Mouse (Mus musculus): ENCODE results near the gene Sema4c.

Gene Sema4c

DNA sequence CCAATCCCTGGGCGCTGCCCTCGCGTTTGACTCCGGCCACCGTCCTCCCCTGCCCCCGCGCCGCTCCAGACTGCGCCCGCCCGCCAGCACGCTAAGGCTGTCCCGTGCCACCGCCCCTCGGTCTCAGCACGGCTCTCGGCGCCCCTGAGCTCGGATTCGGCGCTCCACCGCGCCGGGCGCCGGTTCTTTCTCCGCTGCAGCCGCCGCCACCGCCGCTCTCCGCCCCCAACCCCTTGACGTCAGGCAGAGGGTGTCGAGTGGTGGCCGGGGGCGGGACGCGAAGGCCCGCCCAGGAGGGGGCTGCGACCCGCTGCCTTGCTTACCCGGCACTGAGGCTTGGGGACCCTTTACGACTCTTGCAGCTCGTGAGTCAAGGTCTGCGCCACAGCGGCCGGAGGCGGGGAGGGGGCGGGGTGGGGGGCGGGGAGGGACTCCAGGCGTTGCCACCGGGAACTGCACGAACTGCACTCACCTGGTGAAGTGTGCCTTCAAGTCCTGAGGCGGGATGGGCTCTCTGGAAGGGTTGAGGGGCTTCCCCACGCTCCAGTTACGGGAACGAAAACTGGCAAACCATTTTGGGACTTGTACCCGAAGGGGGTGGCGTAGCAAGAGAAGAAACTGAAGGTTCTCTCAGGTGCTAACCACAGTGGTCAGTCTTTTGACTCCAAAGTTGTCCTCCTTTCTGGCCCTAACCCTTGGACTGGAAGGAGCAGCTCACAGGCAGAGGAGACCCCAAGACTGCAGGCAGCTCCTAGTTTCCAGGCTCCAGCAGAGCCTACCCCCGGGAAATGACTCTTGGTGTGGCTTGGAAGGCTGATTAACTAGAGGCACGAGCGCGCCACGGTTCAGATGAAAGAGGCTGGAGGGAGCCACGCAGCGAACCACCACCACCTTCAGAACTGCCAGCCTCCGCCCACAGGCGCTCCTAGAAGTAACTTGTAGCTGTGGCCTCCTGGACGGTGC, at the start of gene Sema4c:
Gene Sema4c, minus strand, starts transcription at position 319 of the 963 bp plus-strand sequence.
- DNase-seq (ENCODE audit: low spot score) = no peak

DNA sequence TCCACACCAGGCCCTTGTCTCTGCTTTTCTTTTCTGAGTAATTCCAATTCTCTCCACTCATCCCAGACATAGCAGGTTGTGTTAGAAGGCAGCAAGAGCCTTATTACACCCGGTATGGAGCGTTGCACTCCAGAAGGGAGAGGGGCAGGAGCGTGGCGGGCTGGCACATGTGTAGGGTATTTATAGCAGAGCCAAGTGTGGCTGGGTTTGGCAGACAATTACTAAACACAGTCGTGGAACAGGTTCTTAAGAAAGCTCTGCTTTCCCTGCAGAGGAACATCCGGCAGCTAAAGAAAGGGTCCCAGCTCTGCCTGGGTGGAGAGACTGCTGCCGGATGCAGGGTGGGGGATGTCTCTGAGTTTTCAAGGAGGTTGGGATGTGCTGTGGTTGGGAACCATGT, 48.8 kb upstream of the Sema4c start:
- DNase-seq (ENCODE audit: low spot score) = no peak

DNA sequence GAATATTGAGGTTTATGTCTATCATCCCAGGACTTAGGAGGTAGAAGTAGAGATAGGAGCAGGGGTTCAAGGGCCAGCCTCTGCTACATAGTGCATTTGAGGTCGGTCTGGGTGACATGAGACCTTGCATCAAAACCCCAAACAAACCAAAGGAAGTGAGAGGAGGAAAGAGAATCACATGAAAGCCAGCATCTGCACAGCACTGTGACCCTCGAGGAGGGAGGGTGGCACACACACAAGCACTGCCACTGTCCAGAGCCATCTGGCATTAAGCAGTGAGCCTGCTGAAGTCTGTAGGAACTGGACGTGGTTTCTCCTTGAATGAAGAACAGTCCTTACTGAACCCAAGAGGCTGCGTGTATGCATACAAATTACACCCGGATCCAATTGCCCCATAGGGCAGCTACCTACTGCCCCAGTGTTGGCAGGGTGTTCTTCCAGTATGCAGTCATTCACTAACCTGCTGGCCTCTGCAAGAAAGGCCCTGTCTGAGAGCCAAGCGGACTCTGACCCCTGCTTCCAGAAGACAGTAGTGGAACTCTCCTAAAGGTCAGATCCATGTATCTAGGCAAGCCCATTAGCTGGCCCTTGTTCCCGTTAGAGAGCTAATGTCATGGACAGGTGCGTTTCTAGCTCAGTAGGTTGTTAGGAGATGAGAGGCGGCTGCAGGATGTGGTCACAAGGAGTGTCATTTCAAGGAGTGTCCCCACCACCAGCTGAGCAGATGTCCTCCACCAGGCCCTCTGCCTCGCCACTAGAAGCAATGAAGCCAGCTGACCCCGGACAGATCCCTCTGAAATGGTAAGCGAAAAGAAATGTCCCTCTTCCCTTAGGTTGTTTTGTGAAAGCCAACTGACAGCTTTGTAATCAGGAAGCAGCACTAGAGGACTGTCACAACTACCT, 46.4 kb upstream of the Sema4c start:
- DNase-seq (ENCODE audit: low spot score) = no peak

DNA sequence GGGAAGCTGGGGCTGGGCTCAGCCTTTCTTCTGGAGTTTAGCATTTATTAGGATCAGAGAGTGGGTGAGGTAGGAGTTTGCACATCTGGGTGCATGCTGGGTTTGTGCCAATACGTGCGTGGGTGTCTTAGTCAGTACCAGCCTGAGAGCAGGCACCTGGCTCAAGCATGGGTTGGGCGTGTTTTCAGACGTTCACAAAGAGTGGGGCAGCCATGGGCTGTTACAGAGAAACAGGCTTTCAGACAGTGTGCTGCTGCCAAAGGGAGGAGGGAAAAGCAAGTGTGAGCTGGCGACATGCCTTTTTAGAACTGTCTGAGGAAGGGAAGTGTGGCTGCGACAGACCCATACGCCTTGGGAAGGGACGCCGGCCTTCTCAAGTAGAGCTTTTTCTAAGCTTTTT, 45.2 kb upstream of the Sema4c start:
- DNase-seq (ENCODE audit: low spot score) = no peak

DNA sequence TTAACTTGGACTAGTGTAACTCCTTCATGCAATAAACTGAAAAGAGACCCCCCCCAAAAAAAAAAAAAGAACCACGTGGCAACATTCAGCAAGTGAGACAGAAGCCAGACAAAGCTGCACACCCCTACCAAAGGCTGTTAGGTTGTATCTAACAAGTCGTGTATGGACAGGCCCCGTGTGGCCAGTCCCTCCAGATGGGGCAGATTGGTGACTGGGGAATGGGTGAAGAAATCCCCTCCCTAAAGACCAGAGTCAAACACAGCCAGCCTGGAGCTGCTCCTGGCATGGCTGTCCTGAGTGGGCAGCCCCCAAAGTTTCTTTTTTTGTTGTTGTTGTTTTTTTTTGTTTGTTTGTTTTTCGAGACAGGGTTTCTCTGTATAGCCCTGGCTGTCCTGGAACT, 44.1 kb upstream of the Sema4c start:
- no peak for DNase-seq (ENCODE audit: low spot score)

DNA sequence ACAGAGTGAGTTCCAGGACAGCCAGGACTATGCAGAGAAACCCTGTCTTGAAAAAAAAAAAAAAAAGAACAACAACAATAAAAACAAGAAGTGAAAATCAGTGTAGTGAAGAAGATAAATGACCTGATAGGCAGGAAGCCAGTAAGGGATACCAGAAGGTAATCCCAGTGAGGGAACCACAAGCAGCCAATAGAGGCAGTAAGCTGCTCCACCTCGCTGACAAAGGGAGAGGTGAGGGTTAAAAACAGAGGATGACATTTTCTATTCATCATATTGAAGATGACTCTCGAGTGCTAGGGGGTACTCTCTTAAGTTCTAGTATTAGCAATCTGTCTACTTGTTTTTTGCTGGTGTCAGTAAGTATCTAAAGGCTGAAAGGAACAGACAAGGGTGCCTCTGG, 40.3 kb upstream of the Sema4c start:
- no peak for DNase-seq (ENCODE audit: low spot score)

DNA sequence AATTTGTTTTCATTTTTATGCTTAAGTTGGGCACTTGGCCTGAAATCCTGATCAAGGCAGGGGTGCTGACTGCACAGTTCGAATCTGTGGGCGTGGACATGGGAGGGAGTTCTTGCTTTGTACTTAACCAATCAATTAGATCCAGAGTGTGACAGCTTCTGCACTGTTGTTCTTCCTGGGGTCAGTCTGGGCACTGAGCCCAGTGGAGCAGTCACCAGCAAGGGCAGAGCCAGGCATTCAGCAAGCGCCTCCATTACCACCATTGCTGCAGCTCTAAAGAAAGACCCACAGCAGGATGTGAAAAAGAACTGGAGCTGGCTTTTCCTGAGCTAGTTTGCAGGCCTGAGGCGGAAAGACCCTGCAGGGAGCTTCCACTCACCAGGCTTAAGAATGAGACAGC, 38.0 kb upstream of the Sema4c start:
- no peak for DNase-seq (ENCODE audit: low spot score)

DNA sequence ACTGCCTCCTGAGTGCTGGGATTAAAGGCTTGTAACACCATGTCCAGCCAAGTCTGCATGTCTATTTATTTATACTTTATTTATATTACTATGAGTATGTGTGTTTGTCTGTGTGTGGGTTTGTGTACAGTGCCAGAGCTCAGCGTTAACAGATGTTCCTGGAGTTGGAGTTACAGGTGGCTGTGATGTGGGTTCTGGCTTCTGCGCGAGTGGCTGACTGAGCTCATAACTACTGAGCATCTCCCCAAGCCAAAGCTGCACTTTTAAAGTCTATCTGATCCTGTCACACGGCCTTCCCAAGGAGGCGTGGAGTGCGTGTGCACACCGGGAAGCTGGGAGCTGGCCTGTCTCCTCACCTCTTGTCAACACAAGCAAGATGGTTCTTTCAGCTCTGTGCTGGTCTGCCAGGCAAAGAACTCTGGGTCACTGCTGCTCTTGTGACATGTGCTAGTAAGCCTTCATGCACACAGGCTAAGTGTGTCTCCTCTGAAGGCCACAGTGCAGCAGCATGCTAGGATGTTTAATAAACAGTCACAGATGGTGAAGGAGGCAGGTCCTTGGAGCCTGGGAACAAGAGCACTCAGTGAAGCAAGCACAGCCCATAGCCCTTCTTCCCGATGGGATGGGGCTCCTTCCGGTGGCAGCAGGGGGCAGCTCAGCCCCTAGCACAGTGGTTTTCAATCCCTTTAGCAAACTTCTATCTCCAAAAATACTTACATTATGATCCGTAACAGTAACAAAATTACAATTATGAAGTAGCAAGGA, 37.2 kb upstream of the Sema4c start:
- DNase-seq (ENCODE audit: low spot score) = no peak

DNA sequence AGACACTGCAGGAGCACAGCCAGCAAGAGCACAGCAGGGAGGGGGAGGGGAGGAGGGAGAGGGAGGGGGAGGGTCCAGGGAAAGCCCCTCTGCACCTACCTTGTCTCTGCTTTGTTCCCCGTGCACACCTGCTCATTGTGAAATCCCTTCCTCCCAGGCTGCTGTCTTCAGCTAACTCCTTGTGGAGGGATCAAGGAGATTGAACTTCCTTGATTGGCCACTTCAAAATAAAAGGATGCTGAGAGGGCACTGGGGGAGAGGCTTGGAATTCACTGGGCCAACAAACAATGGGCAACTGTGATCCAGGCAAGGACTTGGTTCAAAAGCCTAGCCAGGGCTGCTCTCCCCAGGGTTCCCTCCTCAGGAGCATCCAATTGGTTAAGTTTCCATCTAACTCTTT, 35.0 kb upstream of the Sema4c start:
- no peak for DNase-seq (ENCODE audit: low spot score)

DNA sequence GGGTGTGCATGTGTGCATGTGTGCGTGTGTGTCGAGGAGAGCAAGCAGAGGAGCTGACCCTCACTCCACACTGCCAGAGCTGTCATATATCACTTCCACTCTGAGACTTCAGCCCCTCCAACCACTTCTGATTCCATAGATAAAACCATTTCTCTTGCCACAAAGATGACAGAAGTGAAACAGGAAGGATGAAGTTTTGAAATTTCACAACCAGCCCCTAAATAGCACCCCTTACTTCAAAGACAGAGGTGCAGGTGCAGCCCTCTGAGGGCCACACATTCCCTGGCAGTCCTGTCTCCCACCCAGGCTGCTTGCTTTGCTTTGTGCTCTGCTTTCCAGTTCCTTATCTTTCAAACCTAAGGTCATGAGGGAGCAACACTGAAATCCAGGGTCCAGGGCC, 33.3 kb upstream of the Sema4c start:
- DNase-seq (ENCODE audit: low spot score) = no peak

DNA sequence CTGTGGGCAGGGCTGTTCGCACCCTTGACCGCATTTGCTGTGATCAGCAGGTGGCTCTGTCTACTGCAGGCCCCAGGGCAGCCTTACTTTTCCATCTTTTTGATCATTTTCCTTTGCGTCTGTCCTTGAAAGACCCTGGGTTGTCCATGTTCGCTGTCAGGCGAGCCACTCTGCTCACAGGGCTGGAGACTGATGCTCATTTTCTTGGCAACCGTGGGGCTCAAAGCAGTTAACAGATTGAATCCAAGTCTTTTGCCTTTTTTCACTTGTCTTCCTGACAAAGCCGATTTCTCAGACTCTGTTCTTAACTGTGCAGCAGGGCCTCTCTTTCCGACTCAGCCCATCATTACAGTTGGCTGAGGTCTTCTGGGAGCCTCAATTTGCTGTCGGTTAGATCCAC, 32.5 kb upstream of the Sema4c start:
- DNase-seq (ENCODE audit: low spot score) = no peak

DNA sequence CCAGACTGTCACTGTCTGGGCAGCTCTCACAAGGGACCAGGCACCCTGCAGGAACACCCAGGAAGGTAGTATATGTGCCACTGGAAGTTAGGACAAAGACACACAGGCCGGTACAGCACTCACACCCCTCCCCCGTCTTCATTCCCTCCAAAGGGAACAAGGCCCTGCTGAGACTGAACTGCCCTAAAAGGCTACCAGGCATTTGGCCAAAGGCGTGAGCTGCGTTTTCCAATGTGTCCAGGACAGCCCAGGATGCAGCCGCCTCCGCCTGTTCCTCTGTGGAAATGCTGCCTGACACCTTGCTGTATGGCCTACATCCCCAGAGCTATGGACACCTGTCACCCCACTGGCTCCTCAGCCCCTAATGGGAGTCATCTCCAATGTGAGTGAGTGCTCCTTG, 31.3 kb upstream of the Sema4c start:
- DNase-seq (ENCODE audit: low spot score) = no peak

DNA sequence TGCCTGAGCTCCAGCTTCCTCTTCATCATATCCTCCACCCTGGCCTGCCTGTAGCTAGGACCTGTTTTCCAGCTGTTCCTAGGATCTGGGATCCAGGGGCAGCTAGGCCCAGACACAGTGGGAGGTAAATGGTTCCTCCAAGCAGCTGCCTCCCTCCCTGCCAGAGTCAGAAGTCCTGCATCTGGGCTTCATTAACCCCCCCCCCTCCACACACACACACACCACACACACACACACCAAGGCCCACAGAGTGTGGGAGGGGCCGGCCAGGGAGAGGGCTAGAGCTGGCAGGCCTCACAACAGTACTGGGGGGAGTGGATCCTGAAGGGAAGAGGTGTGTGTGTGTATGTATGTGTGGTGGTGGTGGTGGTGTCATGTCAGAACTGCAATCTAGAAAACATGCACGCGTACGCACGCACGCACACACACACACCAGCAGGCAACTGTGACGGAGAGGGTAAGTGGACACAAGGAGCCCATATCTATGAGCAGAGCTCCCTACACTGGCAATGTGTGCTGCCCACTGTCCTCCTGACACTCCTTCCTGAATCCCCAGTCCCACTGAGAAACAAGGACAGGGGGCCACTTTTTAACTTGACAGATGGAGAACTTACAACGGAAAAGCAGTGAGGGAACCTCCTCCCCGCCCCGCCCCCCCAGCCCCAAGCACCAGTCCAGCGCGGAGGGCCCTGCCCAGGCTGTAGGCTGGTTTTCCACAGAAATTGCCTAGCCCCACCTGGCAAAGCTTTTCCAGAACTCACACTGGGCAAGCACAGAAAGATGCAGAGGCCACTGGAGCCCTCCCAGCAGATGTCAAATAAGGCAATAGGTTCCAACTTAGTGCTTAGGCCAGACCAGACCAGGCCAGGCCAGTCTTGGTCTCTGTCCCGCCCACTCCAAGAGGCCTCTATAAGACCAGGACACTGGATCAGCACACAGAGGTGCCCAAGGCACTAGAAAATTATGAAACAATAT, 30.6 kb upstream of the Sema4c start:
- no peak for DNase-seq (ENCODE audit: low spot score)

DNA sequence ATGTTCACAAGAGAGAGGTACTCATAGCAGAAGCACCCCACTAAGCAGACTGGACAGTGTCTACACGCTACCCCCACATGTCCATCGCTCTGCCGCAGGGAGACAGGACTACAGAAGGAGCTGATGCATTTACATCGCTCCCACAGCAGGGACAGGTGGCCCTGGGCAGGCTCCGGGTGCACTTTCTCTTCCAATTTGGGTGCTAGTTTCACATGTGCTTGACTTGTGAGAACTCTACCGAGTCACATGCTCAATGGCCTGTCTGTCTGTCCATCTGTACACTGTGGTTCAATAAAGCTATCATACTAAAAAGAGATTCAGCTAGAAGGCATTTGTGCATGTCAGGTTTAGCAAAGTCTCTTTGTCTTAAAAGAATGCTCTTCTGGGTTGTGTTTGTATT, 29.7 kb upstream of the Sema4c start:
- no peak for DNase-seq (ENCODE audit: low spot score)

DNA sequence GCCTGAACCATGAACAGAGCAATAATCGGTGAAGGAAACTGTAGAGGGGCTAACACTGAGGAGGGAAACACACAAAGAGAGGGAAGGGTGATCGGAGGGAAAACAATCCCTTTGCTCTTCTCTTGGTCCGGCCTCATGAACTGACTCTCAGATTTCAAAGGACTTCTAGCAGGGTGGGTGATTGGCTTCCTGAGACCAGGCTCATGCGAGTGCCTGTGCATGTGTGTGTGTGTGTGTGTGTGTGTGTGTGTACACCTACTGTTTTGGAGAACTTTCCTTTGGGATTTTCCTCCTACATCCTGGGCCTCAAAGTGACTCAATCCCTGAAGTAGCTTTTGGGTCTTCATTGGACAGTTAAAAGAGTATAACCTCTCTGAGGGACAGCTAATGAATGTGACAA, 28.1 kb upstream of the Sema4c start:
- DNase-seq (ENCODE audit: low spot score) = no peak

DNA sequence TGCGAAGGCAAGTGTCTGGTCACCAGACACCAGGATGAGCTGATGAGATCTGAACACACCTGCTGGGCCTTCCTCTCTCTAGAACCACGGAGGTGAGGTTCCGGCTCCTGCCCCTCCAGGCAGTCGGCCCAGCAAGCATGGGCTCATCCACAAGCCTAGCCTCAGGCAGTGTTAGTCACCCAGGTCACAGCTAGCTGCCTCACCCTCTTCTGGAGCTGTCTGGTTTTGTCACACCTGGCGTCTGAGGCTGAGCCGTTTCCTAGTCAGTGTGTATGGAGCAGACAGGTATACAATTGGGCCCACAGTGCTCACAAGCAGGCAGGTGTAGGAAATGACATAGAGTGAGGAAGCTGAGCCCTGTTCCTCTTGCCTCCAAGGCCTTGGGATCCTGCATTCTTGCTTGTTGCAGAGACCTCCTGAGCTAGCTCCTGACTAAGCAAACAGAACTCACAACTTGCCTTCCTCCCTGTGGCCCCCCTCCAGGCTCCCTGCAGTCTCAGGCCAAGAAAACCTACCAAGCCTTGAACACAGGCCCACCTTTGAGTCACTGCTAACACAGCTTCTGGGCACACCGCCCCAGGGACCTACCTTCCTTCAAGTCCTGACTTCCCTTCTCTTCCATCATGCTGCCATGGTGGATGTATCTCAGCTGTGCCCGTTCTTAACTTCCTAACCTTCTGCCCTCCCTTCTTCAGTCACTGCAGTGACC, 25.4 kb upstream of the Sema4c start:
- DNase-seq (ENCODE audit: low spot score) = no peak

DNA sequence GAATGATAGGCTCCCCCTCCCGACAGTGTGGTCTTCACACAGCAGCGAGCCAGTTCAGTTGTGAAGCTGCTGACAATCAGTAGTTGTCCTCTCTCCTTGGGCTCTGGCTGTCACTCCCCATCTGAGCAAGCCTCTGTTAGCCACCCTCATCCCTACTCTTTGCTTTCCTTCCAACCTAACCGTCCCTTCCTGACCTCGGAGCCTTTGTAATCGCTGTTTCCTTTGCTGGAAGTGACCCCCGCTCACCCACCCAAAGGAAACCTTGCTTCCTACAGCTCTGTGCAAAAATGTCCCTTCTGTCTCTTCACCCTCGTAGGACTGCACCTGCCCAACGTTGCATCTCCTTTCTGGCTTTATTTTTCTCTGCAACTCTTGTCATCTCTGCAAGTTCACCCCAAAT, 24.1 kb upstream of the Sema4c start:
- no peak for DNase-seq (ENCODE audit: low spot score)

DNA sequence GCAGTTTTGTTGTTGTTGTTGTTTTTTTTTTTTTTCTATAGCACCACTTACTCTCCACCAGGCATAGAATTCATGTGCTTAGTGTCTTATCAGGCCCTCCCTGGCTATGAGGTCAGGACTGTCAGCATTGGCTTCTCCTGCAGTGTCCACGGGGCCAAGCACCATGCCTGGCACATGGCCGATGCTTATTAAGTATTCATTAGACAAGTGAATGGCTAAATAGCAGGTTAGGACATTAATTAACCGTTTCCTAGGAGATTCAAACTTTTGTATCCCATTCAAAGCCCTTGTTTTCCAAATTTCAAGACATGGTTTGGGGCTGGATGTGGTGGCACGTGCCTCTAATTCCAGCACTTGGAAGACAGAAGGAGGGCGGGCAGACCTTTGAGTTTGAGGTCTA, 23.1 kb upstream of the Sema4c start:
- no peak for DNase-seq (ENCODE audit: low spot score)

DNA sequence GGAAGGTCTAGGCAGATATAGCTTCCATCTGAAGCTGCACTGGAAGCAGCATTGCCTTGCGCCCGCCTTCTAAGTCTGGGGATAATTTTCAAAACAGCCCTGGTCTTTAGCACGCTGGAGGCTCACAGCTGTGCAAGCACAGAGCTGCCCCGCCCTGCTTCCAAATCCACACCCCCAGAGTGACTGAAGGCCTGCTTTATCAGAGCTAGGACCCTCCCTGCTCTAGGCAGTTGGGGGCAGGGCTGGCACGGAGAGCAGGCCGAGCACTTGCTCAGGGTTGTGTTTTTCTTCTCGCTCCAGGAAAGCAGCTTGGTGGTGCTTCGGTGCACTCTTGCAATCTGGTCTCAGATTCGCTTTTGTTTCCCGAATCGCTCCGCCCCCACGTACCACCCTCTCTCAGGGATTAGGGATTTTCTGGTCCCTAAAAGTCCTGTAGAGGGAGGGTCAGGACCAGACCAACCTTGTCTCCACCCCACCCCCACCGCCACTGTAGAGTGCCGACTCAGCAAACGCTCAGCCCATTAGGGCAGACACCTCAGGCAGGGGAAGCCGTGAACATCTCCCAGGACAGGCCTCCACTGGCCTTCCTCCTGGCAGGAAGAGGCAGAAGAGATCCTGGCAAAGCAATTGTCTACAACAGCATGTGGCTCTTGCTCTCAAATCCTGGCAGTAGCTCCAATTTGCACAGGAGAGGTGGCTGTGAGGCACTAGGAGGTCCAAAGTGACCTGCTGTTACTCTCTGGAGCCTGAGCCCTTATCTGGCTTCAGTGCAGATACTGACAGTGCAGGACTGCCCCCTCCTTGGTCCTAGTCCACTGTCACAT, 22.4 kb upstream of the Sema4c start:
- DNase-seq (ENCODE audit: low spot score) = no peak

DNA sequence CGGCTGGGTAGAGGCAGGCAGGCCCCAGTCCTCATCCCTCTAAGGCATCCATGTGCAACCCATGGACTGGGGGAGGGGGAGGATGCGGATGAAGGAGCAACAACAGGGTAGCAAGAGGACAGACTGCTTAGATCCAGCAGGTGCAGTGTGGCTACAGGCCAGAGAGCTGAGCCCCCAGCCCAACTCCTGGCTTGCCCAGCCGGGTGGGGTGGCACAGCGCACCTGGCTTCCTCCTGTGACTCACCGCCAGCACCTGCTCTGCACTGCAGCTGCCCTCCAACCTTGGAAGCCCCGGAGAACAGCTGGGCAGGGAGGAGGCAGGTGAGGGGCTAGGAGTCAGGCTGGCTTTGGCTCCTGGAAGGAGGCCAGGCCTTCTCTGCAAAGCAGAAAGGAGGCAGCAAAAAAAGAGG, 21.8 kb upstream of the Sema4c start:
- no peak for DNase-seq (ENCODE audit: low spot score)

Measured in layer of hippocampus, adult 9-10 months (tissue).